Mouse (Mus musculus): ENCODE results near the gene Sec61g.
"Not testable (repeated sequence)": the region's sequence is repeated elsewhere in the genome, so short reads cannot be mapped to it uniquely, and the experiment has no call there.

The Sec61g gene

GRCm38 (mm10) chr11:16508052-16508654, at the start of gene Sec61g:
TSS of gene Sec61g (minus strand) at chr11:16508484.
- DNase-seq (ENCODE audit: low spot score) = peak; percentile 80

- no peak for DNase-seq (ENCODE audit: low spot score)
These were observed 38.3 kb upstream of the Sec61g start for GRCm38 (mm10) chr11:16546421-16547163.

- DNase-seq (ENCODE audit: low spot score) = no peak
These were observed 29.1 kb upstream of the Sec61g start for GRCm38 (mm10) chr11:16537379-16537778.

GRCm38 (mm10) chr11:16534582-16535553, 26.6 kb upstream of the Sec61g start:
- DNase-seq (ENCODE audit: low spot score) = no peak

GRCm38 (mm10) chr11:16532877-16533276, 24.6 kb upstream of the Sec61g start:
- no peak for DNase-seq (ENCODE audit: low spot score)

GRCm38 (mm10) chr11:16528909-16529308, 20.6 kb upstream of the Sec61g start:
- DNase-seq (ENCODE audit: low spot score) = no peak

GRCm38 (mm10) chr11:16528391-16528790, 20.1 kb upstream of the Sec61g start:
- DNase-seq (ENCODE audit: low spot score) = no peak

GRCm38 (mm10) chr11:16527743-16528142, 19.5 kb upstream of the Sec61g start:
- no peak for DNase-seq (ENCODE audit: low spot score)

- no peak for DNase-seq (ENCODE audit: low spot score)
These were observed 18.2 kb upstream of the Sec61g start for GRCm38 (mm10) chr11:16526467-16526866.

GRCm38 (mm10) chr11:16525724-16526123, 17.4 kb upstream of the Sec61g start:
- no peak for DNase-seq (ENCODE audit: low spot score)

GRCm38 (mm10) chr11:16524917-16525640, 16.8 kb upstream of the Sec61g start:
- DNase-seq (ENCODE audit: low spot score) = peak; percentile 65

GRCm38 (mm10) chr11:16515081-16515480, 6.8 kb upstream of the Sec61g start:
- not testable (repeated sequence) for DNase-seq (ENCODE audit: low spot score)

- DNase-seq (ENCODE audit: low spot score) = not testable (repeated sequence)
These were observed 5.9 kb upstream of the Sec61g start for GRCm38 (mm10) chr11:16514221-16514620.

GRCm38 (mm10) chr11:16507385-16508051, 766 bp downstream of the Sec61g start:
- no peak for DNase-seq (ENCODE audit: low spot score)

- no peak for DNase-seq (ENCODE audit: low spot score)
These were observed 2.3 kb downstream of the Sec61g start for GRCm38 (mm10) chr11:16505999-16506398.

GRCm38 (mm10) chr11:16503150-16503549, 5.1 kb downstream of the Sec61g start:
- no peak for DNase-seq (ENCODE audit: low spot score)

GRCm38 (mm10) chr11:16502744-16503143, 5.5 kb downstream of the Sec61g start:
- no peak for DNase-seq (ENCODE audit: low spot score)

- DNase-seq (ENCODE audit: low spot score) = no peak
These were observed 9.3 kb downstream of the Sec61g start for GRCm38 (mm10) chr11:16498756-16499680.

Measured in layer of hippocampus, adult 9-10 months (tissue).